Mouse (Mus musculus): ENCODE measurements at regions not wholly inside any gene's neighbourhood (a gene's known extent, or its start where the extent isn't known, plus 50 kb on each side); places are given as distances from the start of the nearest gene placed in this dataset.

GRCm38 (mm10) chr2:12697209-12697608, 226.6 kb upstream of the Pter start:
- 64% methylated on average over 1 of the region's 1 CpGs for WGBS
- no peak for DNase-seq
- Histone ChIP-seq H3K4me3 (replicated peaks; ENCODE audit: extremely low read depth, low read depth, low read length) (no peak overlapping the region), H3K4me1 (ENCODE audit: control insufficient read depth, insufficient read depth, low read length) (no peaks in the 10 kb centered on the region)
- no peak for TF ChIP-seq CTCF (IDR thresholded peaks at IDR 0.05; ENCODE audit: insufficient read depth, low read length)
- TF ChIP-seq POLR2A (IDR thresholded peaks at IDR 0.05; ENCODE audit: borderline replicate concordance, extremely low read depth, low read depth, low read length): no peak

DNA sequence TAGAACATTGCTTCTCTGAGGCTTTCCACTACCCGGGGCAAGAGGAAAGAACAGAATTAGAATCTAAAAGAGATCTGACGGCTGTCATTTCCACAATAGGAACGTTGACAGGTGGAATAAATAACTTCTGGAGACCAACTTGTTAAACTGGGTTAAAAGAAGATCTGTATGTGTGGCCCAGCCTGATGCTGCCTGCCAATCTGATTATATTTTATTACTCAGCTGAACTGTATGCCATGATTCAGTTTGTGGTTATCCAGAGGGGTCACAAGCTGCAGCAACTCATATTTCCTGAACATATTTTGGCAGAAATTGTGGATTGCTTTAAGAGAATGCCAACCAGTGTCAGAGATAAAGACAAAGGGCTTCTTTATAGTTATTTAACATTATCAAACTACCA, 224.5 kb upstream of the Pter start:
- WGBS: 59% methylated on average over 3 of the region's 3 CpGs
- TF ChIP-seq POLR2A (IDR thresholded peaks at IDR 0.05; ENCODE audit: borderline replicate concordance, extremely low read depth, low read depth, low read length) (no peak), CTCF (IDR thresholded peaks at IDR 0.05; ENCODE audit: insufficient read depth, low read length) (no peak)
- DNase-seq: no peak
- no peak overlapping the region for H3K4me3 ChIP-seq (replicated peaks; ENCODE audit: extremely low read depth, low read depth, low read length)
- H3K4me1 ChIP-seq (ENCODE audit: control insufficient read depth, insufficient read depth, low read length): no peaks in the 10 kb centered on the region

DNA sequence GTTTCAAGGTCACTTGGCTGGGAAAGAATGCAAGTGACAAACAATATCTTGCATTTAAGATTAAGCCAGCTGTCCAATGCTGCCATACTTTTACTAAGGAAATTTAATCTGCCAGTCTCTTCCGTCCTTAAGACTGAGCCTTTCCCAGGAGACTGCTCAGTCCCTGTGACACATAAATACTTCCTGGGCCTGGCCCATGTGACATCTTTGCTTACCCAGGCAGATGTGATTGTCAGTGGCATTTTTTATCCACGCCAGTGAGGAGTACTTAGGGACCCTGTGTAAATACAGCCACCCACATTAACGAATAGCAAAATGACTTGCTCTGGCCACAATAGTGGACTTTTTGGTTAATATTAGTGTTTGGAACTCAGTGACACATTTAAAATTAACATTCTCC, 216.3 kb upstream of the Pter start:
- WGBS: 61% methylated on average over 3 of the region's 3 CpGs
- no peak for DNase-seq
- no peak for TF ChIP-seq CTCF (IDR thresholded peaks at IDR 0.05; ENCODE audit: insufficient read depth, low read length)
- TF ChIP-seq POLR2A (IDR thresholded peaks at IDR 0.05; ENCODE audit: borderline replicate concordance, extremely low read depth, low read depth, low read length): no peak
- no peaks in the 10 kb centered on the region for H3K4me1 ChIP-seq (ENCODE audit: control insufficient read depth, insufficient read depth, low read length)
- H3K4me3 ChIP-seq (replicated peaks; ENCODE audit: extremely low read depth, low read depth, low read length): no peak overlapping the region

DNA sequence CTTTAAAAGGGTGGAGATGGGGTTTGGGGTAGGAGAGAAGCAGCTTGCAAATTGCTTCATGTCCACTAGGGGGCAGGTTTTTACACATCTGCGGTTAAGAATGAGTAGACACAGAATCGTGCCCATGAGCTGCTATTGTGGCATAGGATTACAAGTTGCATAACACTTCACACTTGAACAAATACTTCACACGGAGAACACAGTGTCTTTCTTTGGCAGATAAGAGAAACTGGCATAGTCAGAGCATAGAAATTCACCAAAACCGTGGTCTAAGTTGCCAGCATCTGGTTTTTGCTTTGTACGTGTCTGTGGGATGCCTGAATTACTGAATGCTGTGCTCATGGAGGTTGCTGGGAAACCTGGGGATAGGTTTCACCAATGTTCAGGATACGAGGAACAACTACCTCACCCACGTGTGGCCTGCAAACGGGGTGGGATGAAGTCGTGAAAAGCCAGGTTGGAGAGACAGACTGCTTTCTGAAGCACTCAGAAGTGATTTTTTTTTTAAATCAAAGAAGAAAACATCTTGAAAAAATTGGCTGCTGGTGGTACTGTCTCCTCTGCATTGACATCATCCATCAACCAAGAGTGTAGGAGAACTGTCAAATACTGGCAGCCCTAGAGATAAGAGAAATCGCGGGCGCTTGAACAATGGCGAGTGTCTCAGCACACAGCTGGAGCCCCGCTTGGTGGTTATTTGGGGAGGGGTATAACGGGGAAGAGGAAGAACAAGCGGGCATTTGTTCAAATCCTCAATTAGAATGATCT, 214.5 kb upstream of the Pter start:
- DNase-seq: peak; percentile 4
- H3K4me3 ChIP-seq (replicated peaks; ENCODE audit: extremely low read depth, low read depth, low read length): no peak overlapping the region
- WGBS: 20% methylated on average over 16 of the region's 16 CpGs
- TF ChIP-seq POLR2A (IDR thresholded peaks at IDR 0.05; ENCODE audit: borderline replicate concordance, extremely low read depth, low read depth, low read length): no peak
- TF ChIP-seq CTCF (IDR thresholded peaks at IDR 0.05; ENCODE audit: insufficient read depth, low read length): peak; percentile 26; the same call in 1 of the 2 replicates
- no peaks in the 10 kb centered on the region for H3K4me1 ChIP-seq (ENCODE audit: control insufficient read depth, insufficient read depth, low read length)

GRCm38 (mm10) chr2:12709924-12710240, 214.0 kb upstream of the Pter start:
- TF ChIP-seq POLR2A (IDR thresholded peaks at IDR 0.05; ENCODE audit: borderline replicate concordance, extremely low read depth, low read depth, low read length) (no peak), CTCF (IDR thresholded peaks at IDR 0.05; ENCODE audit: insufficient read depth, low read length) (no peak)
- WGBS: 74% methylated on average over 2 of the region's 2 CpGs

DNA sequence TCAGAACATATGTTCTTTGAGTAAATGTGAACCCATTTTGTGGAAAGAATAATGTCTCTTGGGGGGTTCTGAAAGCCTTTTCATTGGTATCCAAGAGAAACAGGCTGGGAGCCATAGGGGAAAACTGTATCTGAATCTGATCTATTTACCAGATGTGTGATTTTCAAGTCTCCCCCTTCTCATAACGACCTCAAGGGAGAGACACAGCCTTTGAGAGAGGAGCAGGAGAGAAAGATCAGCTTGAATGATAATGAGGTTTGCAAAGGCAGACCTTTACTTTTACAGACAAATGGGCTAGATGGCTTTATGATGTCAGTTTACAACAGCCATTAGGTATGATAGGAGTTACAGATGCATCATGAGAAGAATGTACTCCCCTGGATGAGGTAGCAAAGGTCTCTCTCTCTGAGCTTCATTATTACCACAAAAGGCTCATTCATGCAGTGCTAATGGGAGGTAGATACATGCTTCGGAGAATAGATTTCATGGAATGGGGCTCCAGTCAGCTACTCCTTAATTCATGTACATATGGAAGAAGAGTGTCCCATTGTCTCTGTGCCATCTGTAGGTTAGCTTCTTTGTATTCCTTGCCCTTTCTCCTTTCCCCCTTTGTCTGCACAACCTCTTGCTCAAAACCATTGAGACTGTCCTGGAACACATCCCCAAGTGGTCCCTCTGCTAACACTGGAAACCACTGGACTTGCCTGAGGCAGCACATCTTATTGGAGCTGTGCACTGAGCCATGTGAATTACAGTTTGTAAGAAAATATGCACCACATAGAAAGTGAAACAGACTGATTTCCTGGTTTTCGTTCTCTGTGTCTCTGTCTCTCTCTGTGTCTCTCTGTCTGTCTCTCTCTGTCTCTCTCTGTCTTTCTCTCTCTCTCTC, 207.5 kb upstream of the Pter start:
- TF ChIP-seq POLR2A (IDR thresholded peaks at IDR 0.05; ENCODE audit: borderline replicate concordance, extremely low read depth, low read depth, low read length) (no peak), CTCF (IDR thresholded peaks at IDR 0.05; ENCODE audit: insufficient read depth, low read length) (no peak)
- WGBS: 54% methylated on average over 3 of the region's 3 CpGs
- DNase-seq: no peak
- no peaks in the 10 kb centered on the region for H3K4me1 ChIP-seq (ENCODE audit: control insufficient read depth, insufficient read depth, low read length)
- no peak overlapping the region for H3K4me3 ChIP-seq (replicated peaks; ENCODE audit: extremely low read depth, low read depth, low read length)

More at GRCm38 (mm10) chr2:12709924-12710240, 214.0 kb upstream of the Pter start:
- no peak for DNase-seq
- H3K4me3 ChIP-seq (replicated peaks; ENCODE audit: extremely low read depth, low read depth, low read length): no peak overlapping the region
- no peaks in the 10 kb centered on the region for H3K4me1 ChIP-seq (ENCODE audit: control insufficient read depth, insufficient read depth, low read length)

GRCm38 (mm10) chr2:12729251-12729650, 194.6 kb upstream of the Pter start:
- no peak for DNase-seq
- WGBS: 59% methylated on average over 4 of the region's 4 CpGs
- Histone ChIP-seq H3K4me3 (replicated peaks; ENCODE audit: extremely low read depth, low read depth, low read length) (no peak overlapping the region), H3K4me1 (ENCODE audit: control insufficient read depth, insufficient read depth, low read length) (no peaks in the 10 kb centered on the region)
- TF ChIP-seq POLR2A (IDR thresholded peaks at IDR 0.05; ENCODE audit: borderline replicate concordance, extremely low read depth, low read depth, low read length) (no peak), CTCF (IDR thresholded peaks at IDR 0.05; ENCODE audit: insufficient read depth, low read length) (no peak)

- H3K4me3 ChIP-seq (replicated peaks; ENCODE audit: extremely low read depth, low read depth, low read length): no peak overlapping the region
- no peaks in the 10 kb centered on the region for H3K4me1 ChIP-seq (ENCODE audit: control insufficient read depth, insufficient read depth, low read length)
- 43% methylated on average over 2 of the region's 2 CpGs for WGBS
- TF ChIP-seq POLR2A (IDR thresholded peaks at IDR 0.05; ENCODE audit: borderline replicate concordance, extremely low read depth, low read depth, low read length): no peak
- no peak for TF ChIP-seq CTCF (IDR thresholded peaks at IDR 0.05; ENCODE audit: insufficient read depth, low read length)
- no peak for DNase-seq
These were observed 186.7 kb upstream of the Pter start for GRCm38 (mm10) chr2:12737140-12737539.

- Histone ChIP-seq H3K4me1 (ENCODE audit: control insufficient read depth, insufficient read depth, low read length) (no peaks in the 10 kb centered on the region), H3K4me3 (replicated peaks; ENCODE audit: extremely low read depth, low read depth, low read length) (no peak overlapping the region)
- TF ChIP-seq CTCF (IDR thresholded peaks at IDR 0.05; ENCODE audit: insufficient read depth, low read length) (no peak), POLR2A (IDR thresholded peaks at IDR 0.05; ENCODE audit: borderline replicate concordance, extremely low read depth, low read depth, low read length) (no peak)
- no peak for DNase-seq
- 64% methylated on average over 1 of the region's 1 CpGs for WGBS
These were observed 177.0 kb upstream of the Pter start for GRCm38 (mm10) chr2:12746856-12747255.

Data from lung, adult 2 months (tissue).